Mouse (Mus musculus): ENCODE results near the gene Robo1.

GRCm38 (mm10) chr16:72622371-72622770 lies 314.3 kb downstream of the Robo1 start:
- no peak for TF ChIP-seq CTCF (IDR thresholded peaks at IDR 0.05; ENCODE audit: low read depth, low read length)
- no peak for TF ChIP-seq POLR2A (IDR thresholded peaks at IDR 0.05; ENCODE audit: borderline replicate concordance, low read depth, low read length)
